8 mouse cellular contexts compared by ENCODE assay signal in genomic region chr2:102658661-102659520, GRCm38 (mm10). TPM values are rescaled to one million over a fixed set of nuclear protein-coding genes. Genes with fewer than 3 reads are reported as not detected.
DNase-seq lines count a peak whose midpoint lies in the region; ATAC-seq and TF ChIP-seq lines count a peak whose summit lies in the region.

No protein-coding gene starts in this region.

- intact Hi-C loops in gastrocnemius, adult 2 months (cut with DNase I) = no loop called here

- H3K4me2 ChIP-seq in intestine, postnatal 0 days (replicated peaks; ENCODE audit: low read depth) = peak overlapping the region; percentile 91
- peak overlapping the region; percentile 83 for H3K4me2 ChIP-seq in neural tube, embryonic 14.5 days (ENCODE audit: low read depth, low read length)

- H3K27me3 ChIP-seq in intestine, postnatal 0 days (replicated peaks; ENCODE audit: control insufficient read depth, insufficient read depth, low read length) = peaks cover 33% of the 10 kb centered on the region
- H3K27me3 ChIP-seq in neural tube, embryonic 14.5 days (ENCODE audit: control insufficient read depth, insufficient read depth, low read length) = no peaks in the 10 kb centered on the region

- H3K4me1 ChIP-seq in intestine, postnatal 0 days (replicated peaks; ENCODE audit: control insufficient read depth, insufficient read depth, low read length) = no peaks in the 10 kb centered on the region
- H3K4me1 ChIP-seq in neural tube, embryonic 14.5 days (ENCODE audit: control insufficient read depth, insufficient read depth, low read length) = peaks cover 33% of the 10 kb centered on the region

- DNase-seq in gastrocnemius, adult 2 months = peak; percentile 54
- DNase-seq in gastrocnemius, adult 8-10 months (ENCODE audit: low spot score in 2 of 2) = no peak
- DNase-seq in cerebellum, adult 8-10 months = peak; percentile 77
- peak; percentile 14 for DNase-seq in liver
- DNase-seq in yolk sac, embryonic 10.5 days (ENCODE audit: low spot score) = peak; percentile 7

- no peak overlapping the region for H3K9ac ChIP-seq in intestine, postnatal 0 days (ENCODE audit: low read depth, low read length)
- H3K9ac ChIP-seq in neural tube, embryonic 14.5 days (replicated peaks; ENCODE audit: low read depth, low read length) = peak overlapping the region; percentile 74

- H3K27ac ChIP-seq in gastrocnemius, adult 2 months = no peak overlapping the region
- no peak overlapping the region for H3K27ac ChIP-seq in intestine, postnatal 0 days (ENCODE audit: low read depth, low read length)
- H3K27ac ChIP-seq in neural tube, embryonic 14.5 days (ENCODE audit: low read depth, low read length) = peak overlapping the region; percentile 91

- under 1% methylated on average over 78 of the region's 80 CpGs for WGBS in intestine, postnatal 0 days
- under 1% methylated on average over 74 of the region's 80 CpGs for WGBS in neural tube, embryonic 14.5 days

- no peaks in the 10 kb centered on the region for H3K9me3 ChIP-seq in intestine, postnatal 0 days (ENCODE audit: control insufficient read depth)
- no peaks in the 10 kb centered on the region for H3K9me3 ChIP-seq in neural tube, embryonic 14.5 days (ENCODE audit: control insufficient read depth, low read length)

- no peaks in the 10 kb centered on the region for H3K36me3 ChIP-seq in intestine, postnatal 0 days (ENCODE audit: control insufficient read depth, insufficient read depth)
- H3K36me3 ChIP-seq in neural tube, embryonic 14.5 days (ENCODE audit: control insufficient read depth, insufficient read depth, low read length) = no peaks in the 10 kb centered on the region

- H3K4me3 ChIP-seq in gastrocnemius, adult 2 months = peak overlapping the region; percentile 77
- H3K4me3 ChIP-seq in intestine, postnatal 0 days (ENCODE audit: low read depth, low read length) = peak overlapping the region; percentile 60
- peak overlapping the region; percentile 62 for H3K4me3 ChIP-seq in neural tube, embryonic 14.5 days (ENCODE audit: low read depth, low read length)

- TF ChIP-seq CTCF in gastrocnemius, adult 2 months (IDR thresholded peaks at IDR 0.05) = peak; percentile 20; the same call in 1 of the 2 replicates
- peak; percentile 58 for TF ChIP-seq CTCF in intestine, postnatal 0 days (IDR thresholded peaks at IDR 0.05; ENCODE audit: low read depth)

- ATAC-seq in frontal cortex, adult (ENCODE audit: low TSS enrichment) = peak; percentile 60
- ATAC-seq in intestine, postnatal 0 days = peak; percentile 41; the same call in 1 of the 2 replicates
- peak; percentile 89 for ATAC-seq in neural tube, embryonic 14.5 days (ENCODE audit: low read depth)

RNA-seq across cellular contexts. Expression of gene Slc1a2, which starts 0.4 kb away (rescaled TPM):
- total RNA-seq in gastrocnemius, adult 2 months (2021) = under 1 TPM; 0.14 to 0.36 TPM
- 1 to 10 TPM in 1 of 4 experiments, under 1 TPM in 3; 0.44 to 2.0 (median 0.51) TPM for total RNA-seq in gastrocnemius, adult 8-10 months (2022)
- polyA plus RNA-seq in intestine, postnatal 0 days (2015; fragmentation: Nextera tagmentation; extraction: Ambion mirVana) = 0.09 and 0.27 TPM in 2 replicates
- 32.8 and 40.8 TPM in 2 replicates for polyA plus RNA-seq in neural tube, embryonic 14.5 days (2014; fragmentation: Nextera tagmentation; extraction: Ambion mirVana)

Comparison
In these comparisons a context has a peak if more than half of its experiments do, and no peak if none do; other contexts are left out.
1. DNase-seq: peak in gastrocnemius, adult 2 months (single experiment), cerebellum, adult 8-10 months (single experiment), liver (single experiment) and yolk sac, embryonic 10.5 days (single experiment); none in gastrocnemius, adult 8-10 months (0 of 2).
2. Peak in every context shown above with its lines, with median percentiles within 50 percentile points of each other: H3K4me3 ChIP-seq and ATAC-seq.